25 mouse cellular contexts compared by ENCODE assay signal in genomic region chr8:84677305-84677704, GRCm38 (mm10). TPM values are rescaled to one million over a fixed set of nuclear protein-coding genes. Genes with fewer than 3 reads are reported as not detected.
DNase-seq lines count a peak whose midpoint lies in the region; ATAC-seq lines count a peak whose summit lies in the region.
"Had no signal": no experiment of that assay in that cellular context is flagged by ENCODE, and none has a peak within 500 bp of the region (broad histone marks: within the 10 kb centered on the region; RNA-seq: fewer than 3 reads in every experiment).

No protein-coding gene starts in this region.

- ATAC-seq in liver, embryonic 12.5 days, result peak; percentile 52
- ATAC-seq in liver, embryonic 11.5 days (replicated peaks; ENCODE audit: low FRiP score), result no peak
- ATAC-seq in megakaryocyte, adult 5-6 weeks (ENCODE audit: poor library complexity, severe bottlenecking), result no peak
- ATAC-seq in megakaryocyte progenitor cell, adult 5-6 weeks (replicated peaks; ENCODE audit: poor library complexity), result peak; percentile 42
- ATAC-seq: activated CD4-positive, CD25-positive, alpha-beta regulatory T cell, adult 4 months; CD4-positive, CD25-positive, alpha-beta regulatory T cell, adult 4 months; forebrain, embryonic 13.5 days; forebrain, embryonic 16.5 days had no signal

- no peak overlapping the region for H3K27ac ChIP-seq in liver, embryonic 12.5 days
- H3K27ac ChIP-seq in liver, embryonic 11.5 days (ENCODE audit: low read depth, low read length), result no peak overlapping the region
- H3K27ac ChIP-seq: embryonic facial prominence, embryonic 10.5 days; embryonic facial prominence, embryonic 13.5 days; forebrain, embryonic 10.5 days; forebrain, embryonic 13.5 days; heart, embryonic 10.5 days; hindbrain, embryonic 12.5 days; hindbrain, embryonic 15.5 days had no signal

- no peak overlapping the region for H3K4me2 ChIP-seq in liver, embryonic 12.5 days
- H3K4me2 ChIP-seq in liver, embryonic 11.5 days, result no peak overlapping the region
- H3K4me2 ChIP-seq: embryonic facial prominence, embryonic 13.5 days; forebrain, embryonic 13.5 days; hindbrain, embryonic 12.5 days; hindbrain, embryonic 15.5 days had no signal

- H3K9me3 ChIP-seq in liver, embryonic 12.5 days (replicated peaks), result no peaks in the 10 kb centered on the region
- no peaks in the 10 kb centered on the region for H3K9me3 ChIP-seq in liver, embryonic 11.5 days (ENCODE audit: control insufficient read depth, low read length)
- no peaks in the 10 kb centered on the region for H3K9me3 ChIP-seq in megakaryocyte, embryonic 14.5 days
- H3K9me3 ChIP-seq: embryonic facial prominence, embryonic 10.5 days; embryonic facial prominence, embryonic 13.5 days; forebrain, embryonic 10.5 days; forebrain, embryonic 13.5 days; heart, embryonic 10.5 days; hindbrain, embryonic 12.5 days; hindbrain, embryonic 15.5 days had no signal

- H3K4me1 ChIP-seq in liver, embryonic 12.5 days, result peaks cover 25% of the 10 kb centered on the region
- 0 out of 2 replicates have a peak, but pooled peaks cover 3% of the 10 kb centered on the region for H3K4me1 ChIP-seq in liver, embryonic 11.5 days (replicated peaks; ENCODE audit: control insufficient read depth, insufficient read depth, low read length)
- H3K4me1 ChIP-seq in megakaryocyte, embryonic 14.5 days, result peaks cover 68% of the 10 kb centered on the region
- H3K4me1 ChIP-seq: embryonic facial prominence, embryonic 10.5 days; forebrain, embryonic 10.5 days; hindbrain, embryonic 15.5 days had no signal

- no peak overlapping the region for H3K9ac ChIP-seq in liver, embryonic 12.5 days
- no peak overlapping the region for H3K9ac ChIP-seq in liver, embryonic 11.5 days (ENCODE audit: low read depth, low read length)
- H3K9ac ChIP-seq: embryonic facial prominence, embryonic 13.5 days; forebrain, embryonic 13.5 days; hindbrain, embryonic 12.5 days; hindbrain, embryonic 15.5 days had no signal

- intact Hi-C loops in left cerebral cortex, postnatal 14 days (cut with DNase I), result no loop called here

- no peak overlapping the region for H3K4me3 ChIP-seq in liver, embryonic 12.5 days
- H3K4me3 ChIP-seq in liver, embryonic 11.5 days (ENCODE audit: low read depth, low read length), result no peak overlapping the region
- peak overlapping the region; percentile 77 for H3K4me3 ChIP-seq in megakaryocyte, embryonic 14.5 days (replicated peaks)
- H3K4me3 ChIP-seq: embryonic facial prominence, embryonic 10.5 days; embryonic facial prominence, embryonic 13.5 days; forebrain, embryonic 10.5 days; forebrain, embryonic 13.5 days; heart, embryonic 10.5 days; hindbrain, embryonic 12.5 days; hindbrain, embryonic 15.5 days had no signal

- no peaks in the 10 kb centered on the region for H3K27me3 ChIP-seq in liver, embryonic 12.5 days (replicated peaks)
- H3K27me3 ChIP-seq in liver, embryonic 11.5 days (replicated peaks; ENCODE audit: control insufficient read depth, insufficient read depth, low read length), result no peaks in the 10 kb centered on the region
- H3K27me3 ChIP-seq in megakaryocyte, embryonic 14.5 days (replicated peaks), result no peaks in the 10 kb centered on the region
- H3K27me3 ChIP-seq: embryonic facial prominence, embryonic 13.5 days; forebrain, embryonic 13.5 days; hindbrain, embryonic 12.5 days; hindbrain, embryonic 15.5 days had no signal

- 88% methylated on average over 5 of the region's 5 CpGs for WGBS in liver, embryonic 12.5 days (ENCODE audit: insufficient replicate concordance)
- whole genome bisulfite sequencing in liver, embryonic 11.5 days, result 85% methylated on average over 5 of the region's 5 CpGs

- H3K36me3 ChIP-seq in liver, embryonic 12.5 days, result peaks cover 78% of the 10 kb centered on the region
- H3K36me3 ChIP-seq in liver, embryonic 11.5 days (ENCODE audit: control insufficient read depth, insufficient read depth, low read length), result peaks cover 29% of the 10 kb centered on the region
- H3K36me3 ChIP-seq in megakaryocyte, embryonic 14.5 days (replicated peaks; ENCODE audit: low read length), result peaks cover 78% of the 10 kb centered on the region

- no peak for DNase-seq in liver, embryonic 11.5 days (ENCODE audit: low spot score)
- DNase-seq in left cerebral cortex, postnatal 14 days (ENCODE audit: low spot score in 2 of 2), result no peak
- DNase-seq: adrenal gland, adult 8-10 months; adrenal gland, postnatal 25 days; cerebellum, adult 11-12 months; cerebellum, adult 8-10 months; cerebellum, postnatal 10 days; cerebellum, postnatal 36 days; embryo, embryonic 11 days; gastrocnemius, postnatal 10 days; gastrocnemius, postnatal 36 days had no signal

RNA-seq across cellular contexts. Expression of gene Trmt1, which starts 8.8 kb away (rescaled TPM):
- polyA plus RNA-seq in liver, embryonic 12.5 days (2016; fragmentation: Nextera tagmentation; extraction: Ambion mirVana), result 57.3 and 62.0 TPM in 2 replicates
- 94.1 and 95.6 TPM in 2 replicates for polyA plus RNA-seq in liver, embryonic 11.5 days (2014; fragmentation: Nextera tagmentation; extraction: Ambion mirVana)
- polyA plus RNA-seq in megakaryocyte, embryonic 14.5 days (2012; ENCODE audit: insufficient read depth, low replicate concordance), result 107 and 120 TPM in 2 replicates
- total RNA-seq in megakaryocyte, adult 5-6 weeks (2015), result 29.5 and 35.9 TPM in 2 replicates
- total RNA-seq in megakaryocyte, adult 5-6 weeks (2017), result 37.6 and 40.4 TPM in 2 replicates
- 56.0 and 64.4 TPM in 2 replicates for total RNA-seq in megakaryocyte progenitor cell, adult 5-6 weeks (2015)
- 82.2 and 84.4 TPM in 2 replicates for total RNA-seq in megakaryocyte progenitor cell, adult 5-6 weeks (2017)
- 10 to 100 TPM; 89.3 to 96.7 TPM for total RNA-seq in left cerebral cortex, postnatal 14 days (2021)

RNA-seq across cellular contexts. Expression of gene Nacc1, which starts 10.4 kb away (rescaled TPM):
- 12.5 and 12.9 TPM in 2 replicates for polyA plus RNA-seq in liver, embryonic 12.5 days (2016; fragmentation: Nextera tagmentation; extraction: Ambion mirVana)
- 23.0 and 25.2 TPM in 2 replicates for polyA plus RNA-seq in liver, embryonic 11.5 days (2014; fragmentation: Nextera tagmentation; extraction: Ambion mirVana)
- polyA plus RNA-seq in megakaryocyte, embryonic 14.5 days (2012; ENCODE audit: insufficient read depth, low replicate concordance), result 144 and 266 TPM in 2 replicates
- total RNA-seq in megakaryocyte, adult 5-6 weeks (2015), result 42.8 and 43.0 TPM in 2 replicates
- total RNA-seq in megakaryocyte, adult 5-6 weeks (2017), result 31.8 and 36.8 TPM in 2 replicates
- 71.6 and 77.1 TPM in 2 replicates for total RNA-seq in megakaryocyte progenitor cell, adult 5-6 weeks (2015)
- total RNA-seq in megakaryocyte progenitor cell, adult 5-6 weeks (2017), result 50.9 and 53.5 TPM in 2 replicates
- total RNA-seq in left cerebral cortex, postnatal 14 days (2021), result 10 to 100 TPM; 90.2 to 91.9 TPM

RNA-seq across cellular contexts. Expression of gene Ier2, which starts 14.7 kb away (rescaled TPM):
- polyA plus RNA-seq in liver, embryonic 12.5 days (2016; fragmentation: Nextera tagmentation; extraction: Ambion mirVana), result 36.4 and 37.4 TPM in 2 replicates
- polyA plus RNA-seq in liver, embryonic 11.5 days (2014; fragmentation: Nextera tagmentation; extraction: Ambion mirVana), result 46.5 and 50.1 TPM in 2 replicates
- polyA plus RNA-seq in megakaryocyte, embryonic 14.5 days (2012; ENCODE audit: insufficient read depth, low replicate concordance), result 106 and 333 TPM in 2 replicates
- 86.1 and 87.5 TPM in 2 replicates for total RNA-seq in megakaryocyte, adult 5-6 weeks (2015)
- 62.7 and 65.3 TPM in 2 replicates for total RNA-seq in megakaryocyte, adult 5-6 weeks (2017)
- 43.5 and 61.9 TPM in 2 replicates for total RNA-seq in megakaryocyte progenitor cell, adult 5-6 weeks (2015)
- total RNA-seq in megakaryocyte progenitor cell, adult 5-6 weeks (2017), result 34.4 and 49.8 TPM in 2 replicates
- 10 to 100 TPM; 12.6 to 14.8 TPM for total RNA-seq in left cerebral cortex, postnatal 14 days (2021)

RNA-seq across cellular contexts. Expression of gene Lyl1, which starts 24.0 kb away (rescaled TPM):
- polyA plus RNA-seq in liver, embryonic 12.5 days (2016; fragmentation: Nextera tagmentation; extraction: Ambion mirVana), result 82.3 and 83.1 TPM in 2 replicates
- polyA plus RNA-seq in liver, embryonic 11.5 days (2014; fragmentation: Nextera tagmentation; extraction: Ambion mirVana), result 67.9 and 68.6 TPM in 2 replicates
- 347 and 510 TPM in 2 replicates for polyA plus RNA-seq in megakaryocyte, embryonic 14.5 days (2012; ENCODE audit: insufficient read depth, low replicate concordance)
- total RNA-seq in megakaryocyte, adult 5-6 weeks (2015), result 69.0 and 69.9 TPM in 2 replicates
- 60.3 and 62.0 TPM in 2 replicates for total RNA-seq in megakaryocyte, adult 5-6 weeks (2017)
- total RNA-seq in megakaryocyte progenitor cell, adult 5-6 weeks (2015), result 56.3 and 72.0 TPM in 2 replicates
- 58.0 and 65.6 TPM in 2 replicates for total RNA-seq in megakaryocyte progenitor cell, adult 5-6 weeks (2017)
- total RNA-seq in left cerebral cortex, postnatal 14 days (2021), result 1 to 10 TPM; 2.7 to 4.3 TPM

RNA-seq across cellular contexts. Expression of gene G430095P16Rik, which starts 45.5 kb away (rescaled TPM):
- polyA plus RNA-seq in liver, embryonic 12.5 days (2016; fragmentation: Nextera tagmentation; extraction: Ambion mirVana), result 11.0 and 12.0 TPM in 2 replicates
- 11.8 and 12.3 TPM in 2 replicates for polyA plus RNA-seq in liver, embryonic 11.5 days (2014; fragmentation: Nextera tagmentation; extraction: Ambion mirVana)
- 2.7 and 19.7 TPM in 2 replicates for polyA plus RNA-seq in megakaryocyte, embryonic 14.5 days (2012; ENCODE audit: insufficient read depth, low replicate concordance)
- 40.4 and 45.2 TPM in 2 replicates for total RNA-seq in megakaryocyte, adult 5-6 weeks (2015)
- 20.6 and 25.5 TPM in 2 replicates for total RNA-seq in megakaryocyte, adult 5-6 weeks (2017)
- total RNA-seq in megakaryocyte progenitor cell, adult 5-6 weeks (2015), result 12.2 and 15.2 TPM in 2 replicates
- total RNA-seq in megakaryocyte progenitor cell, adult 5-6 weeks (2017), result 3.7 and 8.5 TPM in 2 replicates
- not detected for total RNA-seq in left cerebral cortex, postnatal 14 days (2021)
- total RNA-seq: adrenal gland, postnatal 25 days had no signal

Comparison
In these comparisons a context has a peak if more than half of its experiments do, and no peak if none do; other contexts are left out.
1. ATAC-seq: peak in liver, embryonic 12.5 days (single experiment) and megakaryocyte progenitor cell, adult 5-6 weeks (single experiment); none in liver, embryonic 11.5 days (single experiment) and megakaryocyte, adult 5-6 weeks (single experiment).